Mouse (Mus musculus) lung, embryonic 16.5 days (tissue): ENCODE measurements around the gene Pias3. TPM values are rescaled to one million over a fixed set of nuclear protein-coding genes. Genes with fewer than 3 reads are reported as not detected.
A peak's percentile ranks its signal among the peaks of the same experiment; 100 is the strongest.
"Not testable (repeated sequence)": the region's sequence is repeated elsewhere in the genome, so short reads cannot be mapped to it uniquely, and the experiment has no call there.

Source experiments
- ATAC-seq: fragments of 200-750 bp; cut with Nextera tagmentation; 2 replicates; pipeline ENCODE4 v1.8.0; 2017; ENCODE audit warnings: low read depth, mild to moderate bottlenecking, moderate library complexity
- H3K27ac ChIP-seq: fragments of 300-500 bp; sonication (generic); 2 replicates; pipeline ENCODE4 v1.5.1; 2014; ENCODE audit warnings: mild to moderate bottlenecking, control low read depth, low read length
- H3K27me3 ChIP-seq: fragments of 300-500 bp; sonication (generic); 2 replicates; pipeline ENCODE4 v1.6.1; 2014; ENCODE audit warnings: low read depth, low read length, mixed read lengths; ENCODE audit not compliant: control insufficient read depth, insufficient read depth
- H3K36me3 ChIP-seq: fragments of 300-500 bp; sonication (generic); 2 replicates; pipeline ENCODE4 v1.6.1; 2014; ENCODE audit warnings: low read length; ENCODE audit not compliant: control insufficient read depth, insufficient read depth
- H3K4me1 ChIP-seq: fragments of 300-500 bp; sonication (generic); replicated peaks from 2 replicates; pipeline ENCODE4 v1.6.1; 2014; ENCODE audit warnings: low read length, mixed read lengths; ENCODE audit not compliant: control insufficient read depth, insufficient read depth
- H3K4me2 ChIP-seq: fragments of 300-500 bp; sonication (generic); 2 replicates; pipeline ENCODE4 v1.6.1; 2014; ENCODE audit warnings: low read depth, low read length, control low read depth
- H3K4me3 ChIP-seq: fragments of 300-500 bp; sonication (generic); 2 replicates; pipeline ENCODE4 v1.5.1; 2014; ENCODE audit warnings: mild to moderate bottlenecking, low read length, control low read depth
- H3K9ac ChIP-seq: fragments of 300-500 bp; sonication (generic); 2 replicates; pipeline ENCODE4 v1.6.1; 2014; ENCODE audit warnings: low read length, control low read depth
- H3K9me3 ChIP-seq: fragments of 300-500 bp; sonication (generic); 2 replicates; pipeline ENCODE4 v1.6.1; 2016; ENCODE audit warnings: low read length; ENCODE audit not compliant: control insufficient read depth
- WGBS: fragments of 180-500 bp; shearing (Covaris S2); extraction: QIAGEN DNeasy Blood & Tissue Kit; methylation state at CpG from one replicate; pipeline ENCODE4 v1.1.7; 2014; 5-methylcytosine and 5-hydroxymethylcytosine counted together
- polyA plus RNA-seq: library from polyadenylated mRNA; unstranded; fragments of >200 nt; fragmentation: Nextera tagmentation; extraction: Ambion mirVana; gene quantifications from 2 replicates; pipeline ENCODE4 v1.2.1, GENCODE M21; 2015

Pias3 gene
- polyA plus RNA-seq, 1 experiment from 2014 or later: 52.0 TPM

- H3K4me2 ChIP-seq: no peak overlapping the region
- H3K36me3 ChIP-seq: no peaks in the 10 kb centered on the region
- H3K9me3 ChIP-seq: no peaks in the 10 kb centered on the region
- no peak for ATAC-seq
- H3K27me3 ChIP-seq: peaks cover 10% of the 10 kb centered on the region
- H3K27ac ChIP-seq: no peak overlapping the region
- WGBS: 28% methylated on average over 12 of the region's 12 CpGs
- H3K4me3 ChIP-seq: no peak overlapping the region
- 0 out of 2 replicates have a peak, but pooled peaks cover 3% of the 10 kb centered on the region for H3K4me1 ChIP-seq
- no peak overlapping the region for H3K9ac ChIP-seq
These were observed 15.8 kb upstream of the Pias3 start for GRCm38 (mm10) chr3:96680269-96680956.

DNA sequence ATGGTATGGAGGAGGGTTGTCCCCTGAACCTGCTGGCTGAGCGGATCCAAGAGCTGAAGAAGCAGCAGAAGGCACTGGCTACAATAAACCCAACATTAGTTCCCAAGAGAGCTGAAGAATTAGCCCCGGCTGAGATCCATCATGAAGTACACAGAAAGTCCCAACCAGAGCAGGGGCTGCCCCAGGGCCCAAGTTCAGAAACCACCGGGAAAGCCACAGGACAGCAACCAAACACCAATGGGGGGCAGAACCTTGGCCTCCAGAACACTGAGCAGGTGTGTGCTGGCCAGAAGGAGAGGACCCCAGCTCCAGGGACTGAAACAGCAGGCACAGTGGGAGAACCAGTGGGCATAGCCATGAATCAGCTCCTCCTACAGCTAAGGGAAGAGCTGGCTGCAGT, 12.7 kb upstream of the Pias3 start:
- Histone ChIP-seq H3K27me3 (peaks cover 10% of the 10 kb centered on the region), H3K4me2 (no peak overlapping the region), H3K27ac (no peak overlapping the region), H3K9ac (no peak overlapping the region), H3K36me3 (no peaks in the 10 kb centered on the region), H3K4me1 (0 out of 2 replicates have a peak, but pooled peaks cover 3% of the 10 kb centered on the region), H3K9me3 (no peaks in the 10 kb centered on the region), H3K4me3 (no peak overlapping the region)
- 87% methylated on average over 3 of the region's 3 CpGs for WGBS
- ATAC-seq: no peak

- WGBS: 43% methylated on average over 17 of the region's 17 CpGs
- Histone ChIP-seq H3K9ac (peak overlapping the region; percentile 23), H3K4me1 (0 out of 2 replicates have a peak, but pooled peaks cover 3% of the 10 kb centered on the region)
These were observed 11.9 kb upstream of the Pias3 start for GRCm38 (mm10) chr3:96684151-96684821.

GRCm38 (mm10) chr3:96684822-96685156, 11.4 kb upstream of the Pias3 start:
- peaks cover 10% of the 10 kb centered on the region for H3K27me3 ChIP-seq
- H3K27ac ChIP-seq: no peak overlapping the region
- peak overlapping the region; percentile 23 for H3K9ac ChIP-seq
- peak overlapping the region; percentile 49 for H3K4me2 ChIP-seq
- WGBS: 19% methylated on average over 27 of the region's 28 CpGs
- ATAC-seq: no peak
- 0 out of 2 replicates have a peak, but pooled peaks cover 3% of the 10 kb centered on the region for H3K4me1 ChIP-seq
- peak overlapping the region; percentile 29 for H3K4me3 ChIP-seq
- H3K36me3 ChIP-seq: no peaks in the 10 kb centered on the region
- H3K9me3 ChIP-seq: no peaks in the 10 kb centered on the region

More at GRCm38 (mm10) chr3:96684151-96684821, 11.9 kb upstream of the Pias3 start:
- no peaks in the 10 kb centered on the region for H3K9me3 ChIP-seq
- H3K4me3 ChIP-seq: peak overlapping the region; percentile 29
- no peaks in the 10 kb centered on the region for H3K36me3 ChIP-seq
- peaks cover 10% of the 10 kb centered on the region for H3K27me3 ChIP-seq
- peak overlapping the region; percentile 49 for H3K4me2 ChIP-seq
- no peak for ATAC-seq
- no peak overlapping the region for H3K27ac ChIP-seq

- H3K9me3 ChIP-seq, H3K27me3 ChIP-seq, H3K4me2 ChIP-seq, H3K4me3 ChIP-seq, H3K4me1 ChIP-seq, H3K9ac ChIP-seq, H3K36me3 ChIP-seq, ATAC-seq, H3K27ac ChIP-seq: not testable (repeated sequence)
- 89% methylated on average over 5 of the region's 5 CpGs for WGBS
These were observed 10.1 kb upstream of the Pias3 start for GRCm38 (mm10) chr3:96686057-96686456.

DNA sequence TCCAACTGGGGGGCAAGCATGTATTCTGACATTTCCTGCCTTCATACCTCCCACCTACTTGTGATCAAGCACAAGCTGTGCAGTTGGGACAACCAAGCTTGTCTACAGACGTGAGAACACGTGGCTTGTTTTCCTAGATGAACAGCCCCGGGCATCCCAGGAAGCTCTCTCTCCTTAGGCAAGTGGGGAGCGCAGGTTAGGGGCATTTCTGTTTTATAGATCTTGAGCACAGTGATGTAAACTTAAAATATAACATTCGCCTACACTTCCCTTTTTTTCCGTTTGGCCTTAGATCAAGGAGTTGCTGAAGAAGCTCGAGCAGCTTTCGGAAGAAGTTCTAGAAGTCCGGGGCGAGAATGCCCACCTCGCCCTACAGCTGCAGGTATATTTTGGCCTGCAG, 7.3 kb upstream of the Pias3 start:
- WGBS: 72% methylated on average over 11 of the region's 11 CpGs
- H3K27me3 ChIP-seq: peaks cover 7% of the 10 kb centered on the region
- no peaks in the 10 kb centered on the region for H3K9me3 ChIP-seq
- no peaks in the 10 kb centered on the region for H3K36me3 ChIP-seq
- H3K27ac ChIP-seq: no peak overlapping the region
- no peak overlapping the region for H3K4me3 ChIP-seq
- no peak for ATAC-seq
- no peak overlapping the region for H3K4me2 ChIP-seq
- no peak overlapping the region for H3K9ac ChIP-seq
- peaks cover 5% of the 10 kb centered on the region; the same call in 1 of the 2 replicates for H3K4me1 ChIP-seq

DNA sequence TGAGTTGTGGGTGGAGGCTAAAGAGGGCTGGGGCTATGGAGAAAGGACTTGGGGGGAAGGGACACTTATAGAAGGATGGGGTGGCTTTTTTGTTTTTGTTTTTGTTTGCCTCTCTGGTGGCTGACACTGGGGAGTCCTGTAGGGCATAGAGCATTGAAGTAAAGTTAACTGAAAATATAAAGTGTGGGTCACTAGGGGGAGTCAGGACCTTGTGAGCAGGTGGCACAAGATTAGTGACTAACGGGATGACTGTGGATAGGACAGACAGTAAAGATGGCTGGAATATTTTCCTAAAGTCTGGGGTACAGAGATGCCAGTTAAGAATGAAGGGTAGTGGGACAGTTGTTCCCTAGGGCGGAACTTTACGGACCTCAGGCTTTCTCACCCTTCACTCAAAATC, 5.9 kb upstream of the Pias3 start:
- Histone ChIP-seq H3K36me3 (no peaks in the 10 kb centered on the region), H3K27ac (no peak overlapping the region), H3K27me3 (no peaks in the 10 kb centered on the region), H3K9ac (no peak overlapping the region), H3K4me3 (no peak overlapping the region), H3K9me3 (no peaks in the 10 kb centered on the region), H3K4me1 (peaks cover 5% of the 10 kb centered on the region; the same call in 1 of the 2 replicates), H3K4me2 (no peak overlapping the region)
- WGBS: 53% methylated on average over 3 of the region's 3 CpGs
- no peak for ATAC-seq

- WGBS: 19% methylated on average over 3 of the region's 3 CpGs
- no peak overlapping the region for H3K4me3 ChIP-seq
- H3K9me3 ChIP-seq: no peaks in the 10 kb centered on the region
- no peaks in the 10 kb centered on the region for H3K36me3 ChIP-seq
- H3K4me2 ChIP-seq: no peak overlapping the region
- no peak overlapping the region for H3K27ac ChIP-seq
- no peak for ATAC-seq
- H3K9ac ChIP-seq: no peak overlapping the region
- peaks cover 10% of the 10 kb centered on the region for H3K4me1 ChIP-seq
- no peaks in the 10 kb centered on the region for H3K27me3 ChIP-seq
These were observed 3.7 kb upstream of the Pias3 start for GRCm38 (mm10) chr3:96692506-96692905.

- WGBS: 83% methylated on average over 1 of the region's 1 CpGs
- no peaks in the 10 kb centered on the region for H3K9me3 ChIP-seq
- H3K4me3 ChIP-seq: no peak overlapping the region
- no peak overlapping the region for H3K4me2 ChIP-seq
- no peaks in the 10 kb centered on the region for H3K36me3 ChIP-seq
- ATAC-seq: no peak
- H3K4me1 ChIP-seq: peaks cover 18% of the 10 kb centered on the region
- no peaks in the 10 kb centered on the region for H3K27me3 ChIP-seq
- no peak overlapping the region for H3K27ac ChIP-seq
- H3K9ac ChIP-seq: no peak overlapping the region
These were observed 2.6 kb upstream of the Pias3 start for GRCm38 (mm10) chr3:96693579-96693978.
